Mouse (Mus musculus): ENCODE data around the gene Mrs2. TPM values are rescaled to one million over a fixed set of nuclear protein-coding genes. Genes with fewer than 3 reads are reported as not detected.
A peak's percentile ranks its signal among the peaks of the same experiment; 100 is the strongest.

Mrs2 gene
- polyA plus RNA-seq, 1 experiment from 2014 or later = 25.2 TPM

DNA sequence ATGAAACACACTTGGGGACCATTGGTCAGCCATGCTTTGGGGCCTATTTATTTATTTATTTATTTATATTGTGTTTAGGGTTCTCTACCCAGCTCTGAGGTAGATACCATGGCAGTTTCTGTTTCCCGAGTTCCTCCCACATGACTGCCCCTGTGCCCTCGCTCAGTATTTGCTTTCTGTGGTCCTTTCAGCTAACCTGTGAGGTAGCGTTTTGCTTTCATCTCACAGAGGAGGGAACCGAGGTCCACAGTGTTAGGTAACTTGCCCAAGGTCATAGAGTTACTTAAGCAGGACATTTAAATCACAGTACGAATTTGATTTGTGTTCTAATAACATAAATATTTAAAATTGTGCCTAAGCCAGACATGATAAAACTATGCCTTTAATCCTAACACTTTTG, 73.0 kb downstream of the Mrs2 start:
- WGBS = 88% methylated on average over 5 of the region's 5 CpGs
- no peak for DNase-seq
- no peak overlapping the region for H3K4me3 ChIP-seq (replicated peaks; ENCODE audit: low read depth, low read length)

DNA sequence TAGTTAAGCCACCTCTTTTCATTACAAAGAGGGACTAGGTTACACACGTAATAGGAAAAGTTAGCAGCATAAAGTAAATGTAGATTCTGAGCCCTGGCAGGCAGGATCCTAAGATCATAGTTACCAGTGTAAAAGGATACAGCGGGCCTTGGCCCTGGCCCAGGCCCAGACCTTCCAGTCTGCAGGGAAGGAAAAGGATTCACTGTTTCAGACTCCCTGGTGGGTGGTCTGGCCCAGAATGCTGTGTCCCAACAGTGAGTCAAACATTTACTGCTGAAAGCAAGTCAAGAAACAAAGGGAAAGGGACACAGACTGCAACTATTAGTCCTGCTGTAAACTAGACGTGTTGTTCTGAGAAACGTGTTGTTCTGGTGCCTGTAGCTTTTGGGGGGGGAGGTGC, 74.6 kb downstream of the Mrs2 start:
- Histone ChIP-seq H3K4me2 (ENCODE audit: low read length) (no peak overlapping the region), H3K4me3 (replicated peaks; ENCODE audit: low read depth, low read length) (no peak overlapping the region), H3K27me3 (ENCODE audit: control insufficient read depth, insufficient read depth, low read length) (no peaks in the 10 kb centered on the region), H3K9ac (replicated peaks; ENCODE audit: low read length) (no peak overlapping the region), H3K9me3 (ENCODE audit: control insufficient read depth, low read length) (no peaks in the 10 kb centered on the region), H3K27ac (replicated peaks; ENCODE audit: low read depth, low read length) (no peak overlapping the region), H3K36me3 (ENCODE audit: control insufficient read depth, insufficient read depth, low read length) (no peaks in the 10 kb centered on the region), H3K4me1 (ENCODE audit: control insufficient read depth, insufficient read depth, low read length) (0 out of 2 replicates have a peak, but pooled peaks cover 3% of the 10 kb centered on the region)
- peak; percentile 20; the same call in 1 of the 2 replicates for ATAC-seq (ENCODE audit: low FRiP score, low TSS enrichment)
- peak; percentile 62 for DNase-seq
- WGBS = 19% methylated on average over 4 of the region's 4 CpGs

More for the DNA sequence above, 73.0 kb downstream of the Mrs2 start:
- H3K9ac ChIP-seq (replicated peaks; ENCODE audit: low read length) = no peak overlapping the region
- no peaks in the 10 kb centered on the region for H3K36me3 ChIP-seq (ENCODE audit: control insufficient read depth, insufficient read depth, low read length)
- no peak for ATAC-seq (ENCODE audit: low FRiP score, low TSS enrichment)
- H3K4me2 ChIP-seq (ENCODE audit: low read length) = no peak overlapping the region
- no peak overlapping the region for H3K27ac ChIP-seq (replicated peaks; ENCODE audit: low read depth, low read length)
- H3K27me3 ChIP-seq (ENCODE audit: control insufficient read depth, insufficient read depth, low read length) = no peaks in the 10 kb centered on the region
- no peaks in the 10 kb centered on the region for H3K9me3 ChIP-seq (ENCODE audit: control insufficient read depth, low read length)
- no peaks in the 10 kb centered on the region for H3K4me1 ChIP-seq (ENCODE audit: control insufficient read depth, insufficient read depth, low read length)

DNA sequence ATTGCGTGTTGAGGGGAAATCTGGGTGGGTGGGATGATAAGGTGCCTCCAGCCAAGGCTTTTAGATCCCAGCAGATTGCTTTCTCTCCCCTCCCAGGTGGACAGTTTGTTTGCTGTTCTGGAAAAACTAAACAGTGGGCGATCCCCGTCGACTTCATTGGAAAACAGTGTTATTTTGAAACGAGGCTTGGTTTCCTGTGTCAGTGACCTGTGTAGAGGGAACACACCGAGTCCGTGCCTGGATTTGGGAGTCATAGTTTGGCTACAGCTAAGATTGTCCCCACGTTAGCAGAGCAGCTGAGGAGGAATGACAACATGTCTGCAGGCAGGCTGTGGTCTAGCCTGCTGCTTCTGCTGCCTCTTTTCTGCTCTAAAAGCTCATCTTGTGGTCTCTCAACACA, 76.9 kb downstream of the Mrs2 start:
- 89% methylated on average over 8 of the region's 8 CpGs for WGBS
- H3K27me3 ChIP-seq (ENCODE audit: control insufficient read depth, insufficient read depth, low read length) = no peaks in the 10 kb centered on the region

DNA sequence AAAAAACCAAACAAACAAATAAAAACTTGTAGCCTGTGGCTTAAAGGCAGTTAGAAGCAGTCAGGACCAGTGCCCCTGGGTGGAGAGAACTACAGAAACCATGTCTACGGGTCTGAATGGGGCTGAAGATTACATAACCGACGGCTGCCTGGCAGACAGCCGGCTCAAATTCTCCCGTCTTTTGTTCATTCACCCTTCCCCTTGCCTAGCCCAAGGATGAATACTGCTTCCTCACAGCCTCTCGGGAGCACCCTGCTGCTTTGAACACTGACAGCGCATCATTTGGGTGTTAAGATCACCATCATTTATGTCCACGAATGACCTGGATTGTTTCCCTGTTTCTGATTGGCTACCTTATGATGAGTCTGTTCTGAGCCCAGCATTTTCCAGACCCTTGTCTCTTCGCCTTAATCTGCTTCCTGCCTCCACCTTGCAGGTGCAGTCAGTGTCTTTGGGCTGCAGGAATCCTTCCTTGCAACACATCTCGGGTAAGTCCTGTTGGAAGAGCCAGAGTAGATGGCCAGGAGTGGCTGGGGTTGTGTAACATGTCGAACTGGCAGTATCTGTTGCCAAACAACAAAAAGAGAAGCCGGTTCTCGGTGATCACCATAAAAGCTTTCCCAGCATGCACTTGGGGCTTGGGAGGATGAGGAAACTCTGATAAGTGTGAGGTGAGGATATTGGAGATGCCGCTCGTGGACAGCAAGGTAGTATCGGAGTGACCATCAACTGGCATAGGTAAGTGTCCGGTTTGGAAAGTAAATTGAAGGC, 77.5 kb downstream of the Mrs2 start, which contains the start of gene Gpld1:
Gene Gpld1, plus strand, starts transcription at position 641 of the 771 bp plus-strand sequence.
- no peak for ATAC-seq (ENCODE audit: low FRiP score, low TSS enrichment)
- no peak within 1 kb of the TSS for H3K4me2 ChIP-seq (ENCODE audit: low read length)
- WGBS = 47% methylated on average over 17 of the region's 17 CpGs
- H3K4me1 ChIP-seq (ENCODE audit: control insufficient read depth, insufficient read depth, low read length) = peaks cover 10% of the 10 kb centered on the region; the same call in 1 of the 2 replicates
- H3K4me3 ChIP-seq (replicated peaks; ENCODE audit: low read depth, low read length) = no peak within 1 kb of the TSS
- H3K9me3 ChIP-seq (ENCODE audit: control insufficient read depth, low read length) = no peaks in the 10 kb centered on the region
- no peaks in the 10 kb centered on the region for H3K36me3 ChIP-seq (ENCODE audit: control insufficient read depth, insufficient read depth, low read length)
- DNase-seq = peak; percentile 42
- no peak within 1 kb of the TSS for H3K27ac ChIP-seq (replicated peaks; ENCODE audit: low read depth, low read length)
- no peaks in the 10 kb centered on the region for H3K27me3 ChIP-seq (ENCODE audit: control insufficient read depth, insufficient read depth, low read length)
- H3K9ac ChIP-seq (replicated peaks; ENCODE audit: low read length) = no peak within 1 kb of the TSS

More for the DNA sequence above, 76.9 kb downstream of the Mrs2 start:
- H3K9me3 ChIP-seq (ENCODE audit: control insufficient read depth, low read length) = no peaks in the 10 kb centered on the region
- H3K9ac ChIP-seq (replicated peaks; ENCODE audit: low read length) = no peak overlapping the region
- H3K36me3 ChIP-seq (ENCODE audit: control insufficient read depth, insufficient read depth, low read length) = no peaks in the 10 kb centered on the region
- DNase-seq (no peak), ATAC-seq (ENCODE audit: low FRiP score, low TSS enrichment) (no peak)
- no peak overlapping the region for H3K4me2 ChIP-seq (ENCODE audit: low read length)
- no peak overlapping the region for H3K27ac ChIP-seq (replicated peaks; ENCODE audit: low read depth, low read length)
- H3K4me1 ChIP-seq (ENCODE audit: control insufficient read depth, insufficient read depth, low read length) = 0 out of 2 replicates have a peak, but pooled peaks cover 4% of the 10 kb centered on the region
- H3K4me3 ChIP-seq (replicated peaks; ENCODE audit: low read depth, low read length) = no peak overlapping the region

DNA sequence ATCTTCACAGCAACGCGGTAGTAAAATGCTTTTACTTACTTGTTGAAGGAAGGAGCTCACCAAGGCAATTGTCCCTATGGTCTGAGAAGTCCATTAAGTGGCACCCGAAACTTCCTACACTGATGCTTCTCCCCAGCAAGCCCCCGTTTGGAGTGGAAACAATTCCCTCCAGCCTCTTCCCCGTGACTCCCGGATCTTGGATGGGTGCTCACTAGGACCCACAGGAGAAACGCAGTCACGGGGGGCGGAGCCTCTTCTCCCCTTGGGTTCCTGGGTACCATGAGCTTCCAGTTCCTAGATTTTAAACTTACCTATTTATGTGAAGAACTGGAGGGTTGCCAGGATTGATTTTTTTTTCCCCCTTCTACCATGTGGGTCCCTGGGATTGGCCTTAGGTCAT, 80.7 kb downstream of the Mrs2 start:
- 89% methylated on average over 9 of the region's 9 CpGs for WGBS
- H3K4me3 ChIP-seq (replicated peaks; ENCODE audit: low read depth, low read length) = no peak overlapping the region
- H3K36me3 ChIP-seq (ENCODE audit: control insufficient read depth, insufficient read depth, low read length) = no peaks in the 10 kb centered on the region
- peaks cover 18% of the 10 kb centered on the region; the same call in 1 of the 2 replicates for H3K4me1 ChIP-seq (ENCODE audit: control insufficient read depth, insufficient read depth, low read length)
- no peak overlapping the region for H3K4me2 ChIP-seq (ENCODE audit: low read length)
- DNase-seq = no peak
- no peak overlapping the region for H3K27ac ChIP-seq (replicated peaks; ENCODE audit: low read depth, low read length)
- H3K9ac ChIP-seq (replicated peaks; ENCODE audit: low read length) = no peak overlapping the region
- ATAC-seq (ENCODE audit: low FRiP score, low TSS enrichment) = no peak
- no peaks in the 10 kb centered on the region for H3K9me3 ChIP-seq (ENCODE audit: control insufficient read depth, low read length)
- H3K27me3 ChIP-seq (ENCODE audit: control insufficient read depth, insufficient read depth, low read length) = no peaks in the 10 kb centered on the region

DNA sequence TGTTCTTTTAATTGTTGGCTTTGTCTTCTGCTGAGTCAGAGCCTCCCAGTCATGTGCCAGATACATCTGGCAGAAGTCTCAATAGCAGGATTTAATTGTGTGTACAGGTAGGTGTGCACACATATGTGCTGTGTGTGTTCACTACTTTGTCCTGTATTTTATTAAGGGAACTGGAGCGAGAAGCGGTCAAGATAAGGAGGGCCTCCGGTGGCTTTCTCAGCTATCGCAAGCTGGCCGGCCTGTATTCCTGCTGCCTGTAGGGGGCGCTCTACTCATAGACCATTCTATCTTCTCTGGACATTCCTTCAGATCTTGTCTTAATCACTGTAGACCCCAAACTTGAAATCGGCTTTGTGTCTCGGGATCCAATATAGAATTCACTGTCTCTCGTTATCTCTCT, 81.5 kb downstream of the Mrs2 start:
- peaks cover 18% of the 10 kb centered on the region; the same call in 1 of the 2 replicates for H3K4me1 ChIP-seq (ENCODE audit: control insufficient read depth, insufficient read depth, low read length)
- no peak overlapping the region for H3K9ac ChIP-seq (replicated peaks; ENCODE audit: low read length)
- ATAC-seq (ENCODE audit: low FRiP score, low TSS enrichment) (no peak), DNase-seq (peak; percentile 83)
- no peaks in the 10 kb centered on the region for H3K27me3 ChIP-seq (ENCODE audit: control insufficient read depth, insufficient read depth, low read length)
- H3K4me3 ChIP-seq (replicated peaks; ENCODE audit: low read depth, low read length) = no peak overlapping the region
- H3K9me3 ChIP-seq (ENCODE audit: control insufficient read depth, low read length) = no peaks in the 10 kb centered on the region
- WGBS = 34% methylated on average over 9 of the region's 9 CpGs
- no peak overlapping the region for H3K4me2 ChIP-seq (ENCODE audit: low read length)
- no peaks in the 10 kb centered on the region for H3K36me3 ChIP-seq (ENCODE audit: control insufficient read depth, insufficient read depth, low read length)
- H3K27ac ChIP-seq (replicated peaks; ENCODE audit: low read depth, low read length) = no peak overlapping the region

DNA sequence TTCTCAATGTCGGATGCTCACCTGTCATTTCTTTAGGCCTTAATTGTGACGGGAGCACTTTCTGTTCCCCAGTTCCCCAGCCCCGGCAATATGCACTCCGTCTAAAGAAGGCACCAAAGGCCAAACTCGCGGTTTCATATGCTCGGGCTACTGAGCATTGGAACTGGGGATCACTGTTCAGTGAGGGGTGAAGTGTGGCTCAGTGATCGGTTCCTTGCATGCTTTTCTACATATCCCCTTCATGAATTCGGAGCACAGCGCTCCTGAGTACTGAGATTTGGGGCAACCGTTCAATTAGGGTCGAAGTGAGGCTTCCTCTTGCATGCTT, 82.4 kb downstream of the Mrs2 start:
- Histone ChIP-seq H3K27me3 (ENCODE audit: control insufficient read depth, insufficient read depth, low read length) (no peaks in the 10 kb centered on the region), H3K4me2 (ENCODE audit: low read length) (peak overlapping the region; percentile 71), H3K27ac (replicated peaks; ENCODE audit: low read depth, low read length) (peak overlapping the region; percentile 86), H3K9me3 (ENCODE audit: control insufficient read depth, low read length) (no peaks in the 10 kb centered on the region), H3K36me3 (ENCODE audit: control insufficient read depth, insufficient read depth, low read length) (no peaks in the 10 kb centered on the region), H3K4me3 (replicated peaks; ENCODE audit: low read depth, low read length) (peak overlapping the region; percentile 88), H3K9ac (replicated peaks; ENCODE audit: low read length) (peak overlapping the region; percentile 92), H3K4me1 (ENCODE audit: control insufficient read depth, insufficient read depth, low read length) (peaks cover 18% of the 10 kb centered on the region; the same call in 1 of the 2 replicates)
- ATAC-seq (ENCODE audit: low FRiP score, low TSS enrichment) = peak; percentile 47; the same call in 1 of the 2 replicates
- DNase-seq = no peak
- WGBS = 19% methylated on average over 12 of the region's 12 CpGs

Data from midbrain, embryonic 14.5 days (tissue).